Mouse (Mus musculus): Measurements from ENCODE around the gene Ormdl2.
"Not testable (repeated sequence)": the region's sequence is repeated elsewhere in the genome, so short reads cannot be mapped to it uniquely, and the experiment has no call there.

Gene Ormdl2

DNA sequence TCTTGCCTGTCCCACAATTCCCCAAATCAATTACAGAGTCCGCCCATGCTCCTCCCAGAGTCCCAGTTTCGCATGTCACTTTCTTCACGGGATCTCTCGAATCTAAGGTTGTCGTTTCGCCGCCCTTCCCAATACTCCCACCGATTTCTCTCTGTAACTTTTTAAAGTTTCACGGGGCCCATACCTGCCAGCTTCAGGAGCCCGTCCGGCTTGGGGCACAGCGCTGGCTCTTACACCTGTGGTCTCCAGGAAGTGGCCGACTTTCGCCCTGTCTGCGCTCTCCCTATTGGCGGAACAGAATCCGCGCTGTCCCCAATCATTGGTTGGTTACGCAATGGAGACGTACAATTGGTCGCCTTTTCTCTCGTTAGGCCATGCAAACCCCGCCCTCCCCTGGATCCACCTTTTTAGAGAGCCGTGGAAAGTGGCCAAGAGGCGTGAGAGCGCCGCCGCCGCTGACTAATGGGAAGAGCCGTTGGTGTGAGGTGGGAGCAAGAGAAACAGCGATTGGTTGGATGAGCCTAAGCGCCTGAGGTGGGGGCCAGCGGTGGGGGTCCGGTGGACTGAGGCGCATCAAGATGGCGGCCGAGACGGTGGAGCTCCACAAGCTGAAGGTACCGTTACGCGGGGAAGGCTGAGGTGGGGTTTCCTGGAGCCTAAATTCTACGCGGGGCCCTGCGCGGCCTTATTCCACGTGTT is at the start of gene Ormdl2:
TSS of gene Ormdl2 (minus strand) at position 288 of the 699 bp plus-strand sequence.
- peak; percentile 94 for DNase-seq

DNA sequence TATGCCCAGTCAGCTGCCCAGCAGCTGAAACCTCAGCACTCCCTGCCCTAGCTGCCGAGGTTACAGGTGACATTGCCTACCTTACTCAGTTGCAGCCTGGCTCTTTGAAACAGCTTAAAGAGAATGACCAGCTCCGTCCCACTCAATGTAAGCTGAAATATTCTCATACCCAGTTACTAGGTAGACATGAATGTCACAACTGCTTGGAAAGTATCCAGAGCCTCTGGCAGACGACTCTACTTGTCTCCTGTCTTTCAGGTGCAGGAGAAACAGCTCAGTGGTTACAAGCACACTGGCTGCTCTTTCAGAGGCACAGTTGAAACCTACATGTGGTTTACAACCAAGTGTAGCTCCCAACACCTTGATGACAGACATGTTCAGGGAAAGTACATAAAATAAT is 48.9 kb upstream of the Ormdl2 start:
- no peak for DNase-seq

DNA sequence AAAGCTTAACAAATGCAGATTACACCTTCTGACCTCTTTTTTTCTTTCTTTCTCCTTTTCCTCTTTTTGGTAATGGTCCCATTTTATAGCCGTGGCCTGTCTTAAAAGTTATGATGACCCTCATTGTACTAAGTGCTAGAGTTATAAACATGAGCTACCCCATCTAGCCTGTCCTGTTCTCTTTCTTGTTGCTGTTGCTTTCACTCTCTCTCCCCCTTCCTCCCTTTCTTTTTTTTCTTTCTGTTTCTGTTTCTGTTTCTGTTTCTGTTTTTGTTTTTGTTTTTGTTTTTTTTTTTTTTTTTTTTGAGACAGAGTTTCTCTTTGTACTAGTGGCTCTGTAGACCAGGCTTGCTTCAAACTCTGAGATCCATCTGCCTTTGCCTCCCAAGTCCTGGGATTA is 45.1 kb upstream of the Ormdl2 start:
- no peak for DNase-seq

DNA sequence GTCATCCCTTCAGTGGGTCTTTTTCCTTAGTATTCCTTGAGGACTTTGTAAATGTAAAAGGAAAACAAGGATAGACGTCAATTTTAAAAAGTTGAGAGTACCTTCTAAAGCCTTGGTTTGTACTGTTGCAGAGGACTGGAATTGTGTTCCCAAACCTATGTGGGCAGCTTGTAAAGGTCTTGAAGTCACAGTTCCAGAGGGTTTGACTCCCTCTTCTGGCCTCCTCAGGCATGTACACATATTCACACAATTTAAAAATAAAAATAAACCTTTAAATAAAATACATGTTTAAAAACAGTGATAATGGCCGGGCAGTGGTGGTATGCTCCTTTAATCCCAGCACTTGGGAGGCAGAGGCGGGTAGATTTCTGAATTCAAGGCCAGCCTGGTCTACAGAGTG is 44.6 kb upstream of the Ormdl2 start:
- no peak for DNase-seq

DNA sequence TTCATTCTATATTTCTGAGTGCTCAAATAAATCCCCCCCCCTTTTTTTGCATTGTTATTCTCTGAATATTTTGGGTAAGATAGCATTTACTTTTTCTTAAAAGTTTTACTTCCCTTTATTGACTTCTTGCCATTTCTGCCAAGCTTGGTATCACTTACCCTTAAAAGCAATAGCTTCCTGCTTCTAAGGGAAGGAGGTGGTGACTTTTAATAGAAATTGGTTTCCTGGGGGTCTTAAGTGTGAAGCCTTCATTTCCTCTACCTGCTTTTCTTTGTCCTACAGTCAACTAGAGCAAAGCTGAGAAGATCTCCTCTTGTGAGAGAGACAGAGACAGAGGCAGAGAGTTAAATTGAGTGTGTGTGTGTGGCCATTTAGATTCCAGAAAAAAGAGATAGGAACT is 39.7 kb upstream of the Ormdl2 start:
- no peak for DNase-seq

DNA sequence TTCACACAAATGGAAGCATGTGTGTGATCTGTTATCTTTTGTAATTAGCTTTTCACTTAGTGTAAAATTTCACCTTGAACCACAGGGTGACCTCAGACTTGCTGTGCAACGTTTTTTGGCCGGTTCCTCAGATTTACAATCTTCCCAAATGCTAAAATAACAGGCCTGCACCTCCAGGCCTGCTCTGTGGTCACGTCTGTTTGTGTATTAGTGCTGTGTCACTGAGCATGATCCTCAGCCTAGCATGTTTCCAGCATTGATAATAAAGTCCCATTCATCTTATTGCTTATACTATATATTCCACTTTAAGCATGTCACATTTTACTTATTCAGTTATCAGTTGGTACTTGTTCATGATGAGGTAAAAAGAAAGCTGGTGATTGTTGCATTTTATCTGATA is 28.9 kb upstream of the Ormdl2 start:
- DNase-seq: no peak

DNA sequence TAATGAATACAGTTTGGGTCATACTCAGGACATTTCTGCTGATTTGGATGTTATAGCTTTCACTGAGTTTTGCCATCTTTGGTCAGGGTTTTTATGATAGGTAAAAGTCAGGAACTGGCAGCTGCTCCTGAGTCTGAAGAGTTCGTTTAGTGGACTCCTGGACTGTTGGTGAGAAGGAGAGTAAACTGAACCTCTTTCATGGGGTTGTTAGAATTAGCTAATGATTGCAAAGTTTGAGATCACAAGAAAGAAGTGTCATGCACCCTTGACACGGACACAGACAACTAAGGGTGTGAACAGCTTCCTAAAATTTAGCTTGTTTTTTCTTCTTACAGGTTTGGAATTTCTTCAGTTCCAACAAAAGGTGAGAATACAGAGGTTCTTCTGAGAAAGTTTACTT is 27.0 kb upstream of the Ormdl2 start:
- no peak for DNase-seq

DNA sequence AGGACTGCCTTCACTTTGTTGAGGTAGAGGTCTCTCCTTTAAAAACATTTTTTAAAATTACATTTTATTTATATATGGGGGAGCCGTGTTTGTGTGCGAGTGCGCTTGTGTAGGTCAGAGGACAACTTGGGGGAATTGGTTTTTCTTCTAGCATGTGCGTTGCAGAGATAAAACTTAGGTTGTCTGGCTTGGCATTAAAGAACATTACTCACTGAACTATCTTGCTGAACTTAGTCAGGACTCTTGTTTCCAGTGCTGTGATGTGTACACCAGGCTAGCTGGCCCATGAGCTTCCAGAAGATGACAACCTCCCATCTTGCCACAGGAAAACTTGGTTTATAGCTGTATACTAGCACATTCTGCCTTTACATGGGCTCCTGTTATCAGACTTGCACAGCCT is 25.2 kb upstream of the Ormdl2 start:
- DNase-seq: no peak

DNA sequence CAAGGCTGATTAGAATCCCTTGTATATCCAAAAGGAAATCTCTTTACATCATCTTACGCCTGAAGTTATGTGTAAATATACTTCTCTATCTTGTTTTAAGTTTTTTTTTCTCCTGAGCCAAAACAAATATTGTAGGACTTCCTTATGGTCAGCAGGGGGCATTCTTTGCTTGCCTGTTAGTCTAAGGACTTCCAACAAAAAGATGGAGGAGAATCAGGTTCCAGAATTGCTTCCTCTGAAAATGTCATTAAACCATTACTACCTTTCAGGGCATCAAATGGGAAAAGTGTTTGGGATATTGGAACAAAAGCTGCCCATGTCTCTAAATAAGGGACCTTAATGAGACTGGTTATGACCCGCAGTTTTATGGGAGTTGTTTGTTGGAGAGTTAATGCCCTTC is 24.1 kb upstream of the Ormdl2 start:
- DNase-seq: no peak

DNA sequence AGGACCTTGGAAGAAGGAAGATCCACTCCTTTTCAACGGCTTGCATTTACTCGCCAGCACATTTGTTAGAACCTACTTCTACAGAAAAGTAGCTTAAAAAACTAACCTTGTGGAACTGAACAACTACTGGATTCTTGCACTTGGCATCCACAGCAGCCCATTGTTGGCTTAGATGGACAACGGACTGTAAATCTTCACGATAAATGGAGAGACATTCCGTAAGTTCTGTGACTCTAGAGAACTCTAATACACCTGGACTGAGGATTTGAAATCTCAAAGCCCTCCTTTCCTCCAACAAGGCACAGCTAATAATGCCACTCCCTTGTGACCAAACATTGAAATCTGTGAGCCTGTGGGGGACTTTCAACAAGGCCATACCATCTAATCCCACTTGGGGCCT is 21.8 kb upstream of the Ormdl2 start:
- no peak for DNase-seq

DNA sequence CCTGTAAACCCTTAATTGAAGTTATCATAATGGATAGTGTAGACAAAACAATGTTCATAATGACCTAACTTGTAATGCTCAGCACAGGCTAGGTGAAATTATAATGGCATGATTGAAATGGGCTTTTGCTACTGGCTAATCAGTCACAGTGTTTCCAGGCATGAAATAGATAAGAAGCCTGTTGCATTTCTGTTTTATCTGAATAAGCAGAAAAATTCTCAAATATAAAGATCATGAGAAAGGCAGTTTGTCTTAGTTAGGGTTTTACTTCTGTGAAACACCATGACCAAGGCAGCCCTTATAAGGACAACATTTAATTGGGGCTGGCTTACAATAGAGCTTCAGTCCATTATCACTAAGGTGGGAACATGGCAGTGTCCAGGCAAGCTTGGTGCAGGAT is 19.2 kb upstream of the Ormdl2 start:
- DNase-seq: no peak

DNA sequence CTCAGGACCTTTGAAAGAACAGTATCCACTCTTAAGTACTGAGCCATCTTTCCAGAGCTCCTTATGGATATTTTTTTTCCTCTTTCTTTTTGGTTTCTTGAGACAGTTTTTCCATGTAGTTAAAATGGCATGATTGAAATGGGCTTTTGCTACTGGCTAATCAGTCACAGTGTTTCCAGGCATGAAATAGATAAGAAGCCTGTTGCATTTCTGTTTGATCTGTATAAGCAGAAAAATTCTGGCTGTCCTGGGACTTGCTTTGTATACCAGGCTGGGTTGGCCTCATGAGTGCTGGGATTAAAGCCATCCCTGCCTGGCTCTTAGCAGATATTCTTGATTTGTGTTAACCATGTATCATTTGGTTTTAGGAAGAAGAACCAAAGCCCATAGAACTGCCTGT is 18.0 kb upstream of the Ormdl2 start:
- DNase-seq: no peak

DNA sequence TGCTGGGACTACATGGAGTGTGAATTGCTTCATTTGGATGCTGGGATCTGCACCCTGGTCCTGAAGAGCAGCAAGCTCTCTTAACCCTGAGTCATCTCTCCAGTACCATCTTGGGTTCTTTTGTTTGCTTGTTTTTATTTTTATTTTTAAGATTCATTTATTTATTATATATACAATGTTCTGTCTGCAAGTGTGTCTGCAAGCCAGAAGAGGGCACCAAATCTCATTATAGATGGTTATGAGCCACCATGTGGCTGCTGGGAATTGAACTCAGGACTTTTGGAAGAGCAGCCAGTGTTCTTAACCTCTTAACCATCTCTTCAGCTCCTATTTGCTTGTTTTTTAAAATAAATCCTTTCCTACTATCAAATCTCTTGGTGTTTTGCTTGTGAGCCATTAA is 16.0 kb upstream of the Ormdl2 start:
- DNase-seq: no peak

DNA sequence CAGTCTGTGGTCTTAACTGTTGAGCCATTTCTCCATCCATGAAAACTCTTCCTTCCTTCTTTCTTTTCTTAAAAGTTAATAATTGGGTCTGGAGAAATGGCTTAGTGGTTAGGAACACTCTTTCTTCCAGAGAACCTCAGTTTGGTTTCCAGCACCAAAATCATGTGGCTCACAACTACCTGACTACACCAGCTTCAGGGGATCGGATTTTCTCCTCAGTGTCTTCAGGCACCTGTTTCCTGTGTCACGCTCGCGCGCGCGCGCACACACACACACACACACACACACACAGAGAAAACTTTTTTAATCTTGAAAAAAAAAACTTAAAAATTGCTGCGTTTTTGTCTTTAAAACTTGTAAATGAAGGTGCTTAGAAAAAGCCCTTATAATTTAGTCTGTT is 2.4 kb upstream of the Ormdl2 start:
- DNase-seq: peak; percentile 47

DNA sequence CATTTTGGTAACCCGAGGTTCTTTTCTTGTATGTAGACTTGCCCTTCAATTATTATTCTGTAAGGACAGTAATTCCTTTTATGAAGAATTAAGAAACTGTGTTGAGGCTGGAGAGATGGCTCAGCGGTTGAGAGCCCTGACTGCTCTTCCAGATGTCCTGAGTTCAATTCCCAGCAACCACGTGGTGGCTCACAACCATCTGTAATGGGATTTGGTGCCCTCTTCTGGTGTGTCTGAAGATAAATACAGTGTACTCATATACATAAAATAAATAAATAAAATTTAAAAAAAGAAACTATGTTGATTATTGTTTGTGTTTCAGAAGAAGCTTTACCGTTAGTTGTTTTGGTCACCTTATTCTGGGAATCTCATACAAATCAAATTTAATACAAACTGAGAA is 1.6 kb upstream of the Ormdl2 start:
- not testable (repeated sequence) for DNase-seq

DNA sequence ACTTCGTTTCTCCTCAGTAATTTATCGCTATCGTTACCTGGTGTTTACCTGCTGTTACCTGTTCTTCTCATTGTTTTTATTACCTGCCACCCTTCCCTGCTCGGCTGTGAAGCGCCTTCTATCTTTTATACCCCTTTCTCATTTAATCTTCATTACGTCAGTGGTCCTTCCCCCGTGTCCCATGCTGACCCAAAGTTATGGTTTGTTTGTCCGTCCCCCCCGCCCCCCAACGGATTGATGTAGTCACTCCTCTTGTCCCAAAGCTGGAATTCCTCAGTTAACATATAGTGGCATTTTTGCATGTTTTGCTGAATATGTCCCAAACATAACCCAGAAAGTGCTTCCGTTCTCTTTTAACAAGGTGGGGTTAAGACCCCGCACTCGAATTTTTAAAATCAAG is 690 bp upstream of the Ormdl2 start:
- no peak for DNase-seq

DNA sequence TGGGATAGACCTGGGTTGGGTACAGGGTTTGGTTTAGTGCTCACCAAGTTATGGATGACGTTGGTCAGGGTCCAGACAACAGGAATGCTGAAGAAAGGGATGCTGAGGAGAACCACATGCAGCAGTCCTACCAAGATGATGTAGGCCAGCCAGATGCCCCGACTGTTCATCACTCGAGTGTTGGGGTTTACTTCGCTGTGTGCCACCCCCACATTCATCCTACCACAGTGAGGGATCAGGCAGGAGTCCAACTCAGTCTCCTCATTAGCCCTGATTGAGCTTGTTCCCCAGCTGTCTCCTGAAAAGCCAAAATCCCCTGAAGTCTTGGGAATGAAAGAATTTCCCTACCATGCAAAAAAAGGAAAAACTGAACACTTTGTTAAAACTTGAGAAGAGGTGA is 1.2 kb downstream of the Ormdl2 start:
- DNase-seq: no peak

DNA sequence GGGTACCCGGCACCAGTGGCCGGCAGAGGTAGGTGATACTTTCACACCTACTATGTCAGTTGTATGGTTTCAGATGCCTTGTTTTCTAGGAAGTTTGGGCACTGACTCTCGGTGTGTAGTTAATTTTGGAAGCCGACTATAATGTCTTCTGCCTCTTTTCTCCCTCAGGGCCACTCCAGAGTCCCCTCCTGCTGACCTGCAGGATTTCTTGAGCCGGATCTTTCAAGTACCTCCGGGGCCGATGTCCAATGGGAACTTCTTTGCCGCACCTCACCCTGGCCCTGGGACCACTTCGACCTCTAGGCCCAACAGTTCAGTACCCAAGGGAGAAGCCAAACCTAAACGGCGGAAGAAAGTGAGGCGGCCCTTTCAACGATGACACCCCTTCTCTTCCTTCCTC is 4.4 kb downstream of the Ormdl2 start, which contains the start of gene Sarnp:
TSS of gene Sarnp (plus strand) at position 301 of the 400 bp plus-strand sequence.
- DNase-seq: no peak

DNA sequence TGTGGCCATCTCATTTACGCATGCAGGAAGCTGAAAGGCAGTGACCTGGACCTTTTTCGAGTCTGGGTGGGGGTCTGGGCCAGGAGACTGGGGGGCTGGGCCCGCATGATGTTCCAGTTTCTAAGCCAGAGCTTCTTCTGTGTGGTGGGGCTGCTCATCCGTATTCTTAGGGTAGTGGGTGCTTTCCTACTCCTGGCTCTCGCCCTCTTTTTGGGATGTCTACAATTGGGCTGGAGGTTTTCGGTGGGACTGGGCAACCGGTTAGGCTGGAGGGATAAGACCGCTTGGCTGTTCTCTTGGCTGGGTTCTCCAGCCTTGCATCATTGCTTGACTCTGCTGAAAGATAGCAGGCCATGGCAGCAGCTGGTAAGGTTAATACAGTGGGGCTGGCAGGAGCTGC is 14.4 kb downstream of the Ormdl2 start:
- no peak for DNase-seq

DNA sequence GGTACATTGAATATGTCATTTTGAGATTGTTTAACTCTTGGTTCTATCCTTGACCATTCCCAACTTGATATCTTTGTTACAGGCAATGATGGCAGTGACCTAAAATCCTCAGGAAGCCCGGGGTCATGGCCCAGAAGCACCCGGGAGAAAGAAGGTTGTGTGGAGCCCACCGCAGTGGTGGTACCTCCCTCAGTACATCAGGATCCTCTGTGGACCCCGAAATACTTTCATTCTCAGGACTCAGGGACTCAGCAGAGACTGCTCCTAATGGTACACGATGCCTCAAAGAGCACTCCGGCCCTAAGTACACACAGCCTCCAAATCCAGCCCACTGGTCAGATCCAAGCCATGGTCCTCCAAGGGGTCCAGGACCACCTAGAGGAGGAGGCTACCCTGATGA is 15.4 kb downstream of the Ormdl2 start:
- peak; percentile 35 for DNase-seq

DNA sequence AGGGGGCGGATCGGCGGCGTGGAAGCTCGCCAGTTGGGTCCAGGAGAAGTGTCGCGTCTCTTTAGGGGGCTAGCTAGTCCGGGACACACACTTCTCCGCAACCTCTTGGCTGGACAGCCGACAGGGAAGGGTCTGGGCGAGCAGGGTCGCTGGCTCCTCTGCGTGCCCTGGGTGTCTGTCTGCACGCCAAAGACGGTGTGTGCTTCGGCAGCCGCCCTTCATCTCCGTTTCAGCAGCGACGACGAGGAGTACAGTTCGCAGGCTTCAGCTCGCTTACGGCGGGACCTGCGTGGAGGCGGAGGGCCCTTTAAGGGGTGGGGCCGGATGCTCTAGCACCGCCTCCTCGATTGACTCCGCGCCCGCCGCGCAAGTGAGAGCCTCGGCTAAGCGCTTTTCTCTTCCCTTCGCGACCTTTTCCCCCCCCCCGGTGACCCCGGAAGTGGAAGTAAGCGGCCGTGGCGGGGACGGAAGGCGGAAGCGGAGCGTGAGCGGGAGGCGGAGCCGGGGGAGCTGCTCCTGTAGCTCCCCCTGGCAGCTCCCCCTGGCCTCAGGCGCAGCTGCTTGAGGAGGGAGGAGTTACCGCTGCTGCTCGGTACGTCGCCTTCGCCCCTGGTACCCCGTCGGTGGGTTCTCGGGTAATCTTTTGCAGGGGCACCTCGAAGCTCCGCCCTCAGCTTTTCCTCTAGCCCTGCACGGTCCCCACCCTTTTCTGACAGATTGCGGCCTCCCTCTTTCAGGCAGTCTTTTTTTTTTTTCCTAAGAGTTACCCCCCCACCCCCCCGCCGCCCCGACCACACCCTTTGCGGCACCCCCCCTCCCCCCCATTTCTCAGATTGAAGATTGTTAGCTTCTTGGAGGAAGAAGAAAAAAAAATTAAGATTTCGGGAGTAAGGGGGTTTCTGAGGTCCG is 16.1 kb downstream of the Ormdl2 start:
- peak; percentile 98 for DNase-seq

DNA sequence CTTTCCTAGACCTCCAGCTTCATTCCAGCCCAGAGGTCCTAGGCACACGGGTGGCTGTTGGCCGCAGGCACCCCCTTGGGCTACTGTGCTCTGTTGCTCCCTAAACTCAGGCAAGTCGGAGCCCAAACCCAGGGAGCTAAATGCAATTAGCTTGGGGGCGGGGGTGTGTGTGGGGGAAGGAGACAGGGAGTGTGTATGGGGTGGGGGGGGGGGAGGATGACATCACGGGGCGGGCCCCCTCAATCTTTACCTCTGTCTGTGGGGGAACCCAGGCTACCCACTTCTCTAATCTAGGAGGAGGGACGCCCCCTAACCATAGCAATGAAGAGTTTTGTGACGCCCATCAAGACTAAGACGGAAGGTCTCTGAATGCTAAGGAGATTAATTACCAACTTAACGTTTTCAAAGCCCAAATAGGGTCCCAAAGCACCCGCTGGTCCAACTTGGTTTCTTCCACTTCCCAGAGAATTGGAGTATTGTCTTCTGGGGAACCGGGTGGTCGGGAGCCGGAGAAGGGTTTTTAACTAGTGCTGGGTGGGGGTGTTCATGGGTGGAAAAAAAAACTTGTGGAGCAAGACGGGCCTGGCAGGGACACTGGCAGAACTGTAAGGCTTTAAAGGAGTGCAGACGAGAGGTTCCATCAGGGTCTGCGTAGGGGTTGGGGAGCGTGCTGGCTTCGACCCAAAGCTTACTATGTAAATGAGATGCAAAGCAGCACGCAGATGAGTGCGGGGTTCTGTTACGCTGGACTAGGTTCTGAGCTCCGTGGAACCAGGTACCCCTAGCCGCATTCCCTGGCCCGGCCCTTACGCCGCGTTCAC is 17.0 kb downstream of the Ormdl2 start, which contains the start of gene Tmem198b:
TSS of gene Tmem198b (minus strand) at position 100 of the 821 bp plus-strand sequence.
- DNase-seq: peak; percentile 65

DNA sequence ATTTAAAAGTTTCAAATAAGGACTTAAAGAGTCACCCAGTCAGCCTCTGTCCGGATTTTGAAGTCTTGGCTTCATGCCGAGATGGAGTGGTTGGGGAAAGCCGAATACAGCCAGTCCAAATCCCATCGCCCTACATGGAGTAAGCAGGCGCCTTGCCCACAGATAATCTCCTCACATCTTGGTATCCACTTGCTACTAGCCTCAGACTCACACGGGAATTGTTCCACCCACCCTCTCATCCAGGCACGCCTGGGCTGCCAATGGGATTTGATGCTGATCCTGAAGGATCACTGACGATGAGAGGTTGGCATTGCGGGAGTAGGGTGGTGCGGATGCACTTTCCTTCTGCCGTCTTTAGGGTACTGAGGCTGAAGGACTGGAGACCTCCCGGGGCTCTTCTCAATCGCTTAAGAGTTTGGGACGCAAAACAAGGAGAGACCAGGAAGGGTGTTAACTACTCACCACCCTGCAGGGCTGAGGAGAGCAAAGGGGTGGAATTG is 17.6 kb downstream of the Ormdl2 start, which contains the start of gene Dnajc14:
TSS of gene Dnajc14 (plus strand) at position 292 of the 500 bp plus-strand sequence.
- no peak for DNase-seq

Measured in thymus, postnatal 14 days (tissue).